Mouse (Mus musculus) lung, embryonic 16.5 days (tissue): ENCODE measurements at regions not wholly inside any gene's neighbourhood (a gene's known extent, or its start where the extent isn't known, plus 50 kb on each side); places are given as distances from the start of the nearest gene placed in this dataset.
A peak's percentile ranks its signal among the peaks of the same experiment; 100 is the strongest.

ENCODE experiments used
- ATAC-seq: fragments of 200-750 bp; cut with Nextera tagmentation; 2 replicates; pipeline ENCODE4 v1.8.0; 2017; ENCODE audit warnings: low read depth, mild to moderate bottlenecking, moderate library complexity
- H3K27ac ChIP-seq: fragments of 300-500 bp; sonication (generic); 2 replicates; pipeline ENCODE4 v1.5.1; 2014; ENCODE audit warnings: mild to moderate bottlenecking, control low read depth, low read length
- H3K27me3 ChIP-seq: fragments of 300-500 bp; sonication (generic); 2 replicates; pipeline ENCODE4 v1.6.1; 2014; ENCODE audit warnings: low read depth, low read length, mixed read lengths; ENCODE audit not compliant: control insufficient read depth, insufficient read depth
- H3K36me3 ChIP-seq: fragments of 300-500 bp; sonication (generic); 2 replicates; pipeline ENCODE4 v1.6.1; 2014; ENCODE audit warnings: low read length; ENCODE audit not compliant: control insufficient read depth, insufficient read depth
- H3K4me1 ChIP-seq: fragments of 300-500 bp; sonication (generic); replicated peaks from 2 replicates; pipeline ENCODE4 v1.6.1; 2014; ENCODE audit warnings: low read length, mixed read lengths; ENCODE audit not compliant: control insufficient read depth, insufficient read depth
- H3K4me2 ChIP-seq: fragments of 300-500 bp; sonication (generic); 2 replicates; pipeline ENCODE4 v1.6.1; 2014; ENCODE audit warnings: low read depth, low read length, control low read depth
- H3K4me3 ChIP-seq: fragments of 300-500 bp; sonication (generic); 2 replicates; pipeline ENCODE4 v1.5.1; 2014; ENCODE audit warnings: mild to moderate bottlenecking, low read length, control low read depth
- H3K9ac ChIP-seq: fragments of 300-500 bp; sonication (generic); 2 replicates; pipeline ENCODE4 v1.6.1; 2014; ENCODE audit warnings: low read length, control low read depth
- H3K9me3 ChIP-seq: fragments of 300-500 bp; sonication (generic); 2 replicates; pipeline ENCODE4 v1.6.1; 2016; ENCODE audit warnings: low read length; ENCODE audit not compliant: control insufficient read depth
- WGBS: fragments of 180-500 bp; shearing (Covaris S2); extraction: QIAGEN DNeasy Blood & Tissue Kit; methylation state at CpG from one replicate; pipeline ENCODE4 v1.1.7; 2014; 5-methylcytosine and 5-hydroxymethylcytosine counted together

GRCm38 (mm10) chr3:81563858-81564756, 368.3 kb upstream of the Ctso start:
- Histone ChIP-seq H3K36me3 (no peaks in the 10 kb centered on the region), H3K9me3 (no peaks in the 10 kb centered on the region), H3K27ac (no peak overlapping the region), H3K4me1 (no peaks in the 10 kb centered on the region), H3K4me2 (no peak overlapping the region), H3K27me3 (no peaks in the 10 kb centered on the region), H3K9ac (no peak overlapping the region), H3K4me3 (no peak overlapping the region)
- 60% methylated on average over 7 of the region's 7 CpGs for WGBS
- ATAC-seq = no peak

GRCm38 (mm10) chr3:81564757-81565063, 367.7 kb upstream of the Ctso start:
- 49% methylated on average over 1 of the region's 1 CpGs for WGBS
- H3K27me3 ChIP-seq = no peaks in the 10 kb centered on the region
- no peak overlapping the region for H3K4me3 ChIP-seq
- ATAC-seq = no peak
- no peaks in the 10 kb centered on the region for H3K36me3 ChIP-seq
- H3K4me1 ChIP-seq = no peaks in the 10 kb centered on the region
- no peak overlapping the region for H3K4me2 ChIP-seq
- H3K9ac ChIP-seq = no peak overlapping the region
- no peaks in the 10 kb centered on the region for H3K9me3 ChIP-seq
- H3K27ac ChIP-seq = no peak overlapping the region

DNA sequence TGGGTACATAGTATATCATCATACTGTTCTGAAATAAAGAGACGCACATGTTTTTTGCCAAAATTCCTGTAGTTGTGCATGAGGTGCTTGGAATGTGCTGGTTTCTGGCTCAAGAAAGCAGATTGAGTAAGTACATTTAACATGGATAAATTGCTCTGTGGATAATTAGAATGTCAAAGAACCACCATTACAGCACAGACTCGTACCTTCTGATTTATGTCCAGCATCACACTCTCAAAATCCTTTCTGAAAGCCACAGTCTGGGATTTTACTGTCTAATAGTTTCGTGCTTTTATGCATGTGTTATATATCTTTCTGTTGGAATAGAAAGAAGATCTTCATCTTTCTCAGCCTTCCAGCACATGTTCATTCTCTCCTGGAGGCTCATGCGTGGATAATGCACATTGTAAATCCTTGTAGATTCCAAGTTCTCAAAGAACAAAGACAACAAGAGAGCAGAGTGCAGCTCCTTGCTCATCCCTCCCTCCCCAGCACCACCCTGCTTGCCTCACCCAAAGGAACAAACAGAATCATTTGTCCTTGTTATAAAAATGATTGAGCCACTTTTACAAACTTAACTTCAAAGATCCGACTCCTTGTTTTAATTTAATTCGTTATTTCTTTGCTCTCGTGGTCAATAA, 348.9 kb upstream of the Ctso start:
- Histone ChIP-seq H3K4me1 (no peaks in the 10 kb centered on the region), H3K27ac (no peak overlapping the region), H3K36me3 (no peaks in the 10 kb centered on the region), H3K9ac (no peak overlapping the region), H3K4me2 (no peak overlapping the region), H3K9me3 (no peaks in the 10 kb centered on the region), H3K4me3 (no peak overlapping the region), H3K27me3 (no peaks in the 10 kb centered on the region)
- no peak for ATAC-seq
- 73% methylated on average over 7 of the region's 7 CpGs for WGBS

- WGBS = 46% methylated on average over 3 of the region's 3 CpGs
- Histone ChIP-seq H3K4me1 (no peaks in the 10 kb centered on the region), H3K27me3 (no peaks in the 10 kb centered on the region), H3K9me3 (no peaks in the 10 kb centered on the region), H3K4me2 (no peak overlapping the region), H3K36me3 (no peaks in the 10 kb centered on the region), H3K9ac (no peak overlapping the region), H3K4me3 (no peak overlapping the region), H3K27ac (no peak overlapping the region)
- no peak for ATAC-seq
These were observed 343.3 kb upstream of the Ctso start for GRCm38 (mm10) chr3:81589109-81589508.

GRCm38 (mm10) chr3:81629157-81629556, 303.2 kb upstream of the Ctso start:
- Histone ChIP-seq H3K4me3 (no peak overlapping the region), H3K4me2 (no peak overlapping the region), H3K27me3 (no peaks in the 10 kb centered on the region), H3K9ac (no peak overlapping the region), H3K9me3 (no peaks in the 10 kb centered on the region), H3K36me3 (no peaks in the 10 kb centered on the region), H3K27ac (no peak overlapping the region), H3K4me1 (no peaks in the 10 kb centered on the region)
- no peak for ATAC-seq
- WGBS = 23% methylated on average over 2 of the region's 2 CpGs

DNA sequence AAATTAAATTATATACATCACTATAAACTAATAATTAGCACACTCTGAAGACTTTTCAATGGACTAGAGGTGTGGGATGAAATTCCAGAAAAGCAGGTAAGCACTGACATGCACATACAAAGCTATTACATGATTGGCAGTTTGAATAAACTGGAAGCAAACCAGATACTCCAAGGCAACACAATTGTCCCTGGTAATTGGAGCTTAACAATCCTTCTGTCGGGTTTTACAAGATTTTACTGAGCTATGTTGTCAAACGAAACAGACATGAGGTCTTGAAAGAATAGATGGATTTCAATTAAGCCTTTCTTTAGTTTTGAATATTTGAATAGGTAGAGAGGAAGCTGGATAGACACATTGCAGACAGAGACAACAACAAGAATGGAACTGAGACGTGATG, 273.9 kb upstream of the Ctso start:
- WGBS = 52% methylated on average over 3 of the region's 3 CpGs
- Histone ChIP-seq H3K27ac (no peak overlapping the region), H3K4me3 (no peak overlapping the region), H3K36me3 (no peaks in the 10 kb centered on the region), H3K4me1 (no peaks in the 10 kb centered on the region), H3K9ac (no peak overlapping the region), H3K9me3 (no peaks in the 10 kb centered on the region), H3K4me2 (no peak overlapping the region), H3K27me3 (no peaks in the 10 kb centered on the region)
- no peak for ATAC-seq

GRCm38 (mm10) chr3:81661620-81662019, 270.8 kb upstream of the Ctso start:
- Histone ChIP-seq H3K27ac (no peak overlapping the region), H3K4me3 (no peak overlapping the region), H3K9ac (no peak overlapping the region), H3K4me1 (no peaks in the 10 kb centered on the region), H3K27me3 (no peaks in the 10 kb centered on the region), H3K36me3 (no peaks in the 10 kb centered on the region), H3K9me3 (no peaks in the 10 kb centered on the region), H3K4me2 (no peak overlapping the region)
- 23% methylated on average over 1 of the region's 1 CpGs for WGBS
- ATAC-seq = no peak

DNA sequence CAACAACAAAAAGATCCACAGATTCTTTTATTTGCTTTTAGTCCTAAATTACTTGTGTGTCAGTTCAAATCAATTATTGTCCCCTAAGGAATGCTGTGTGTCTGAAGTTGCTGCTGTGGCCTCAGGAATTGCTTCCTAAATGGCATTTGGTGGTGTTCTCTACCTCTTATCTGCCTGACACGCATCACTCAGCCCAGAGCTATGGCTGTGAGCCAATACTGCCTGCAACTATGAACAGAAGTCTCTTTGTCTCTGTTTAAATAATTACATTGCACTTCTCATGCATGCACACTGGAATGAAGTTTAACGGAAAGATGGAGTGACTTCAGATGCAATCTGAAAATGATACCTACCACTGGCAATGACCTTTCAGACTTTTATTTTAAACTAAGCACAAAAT, 266.1 kb upstream of the Ctso start:
- no peaks in the 10 kb centered on the region for H3K27me3 ChIP-seq
- H3K27ac ChIP-seq = no peak overlapping the region
- H3K9me3 ChIP-seq = no peaks in the 10 kb centered on the region
- WGBS = 27% methylated on average over 2 of the region's 2 CpGs
- no peak overlapping the region for H3K9ac ChIP-seq
- no peaks in the 10 kb centered on the region for H3K36me3 ChIP-seq
- 0 out of 2 replicates have a peak, but pooled peaks cover 2% of the 10 kb centered on the region for H3K4me1 ChIP-seq
- H3K4me2 ChIP-seq = no peak overlapping the region
- H3K4me3 ChIP-seq = no peak overlapping the region
- ATAC-seq = peak; percentile 78

DNA sequence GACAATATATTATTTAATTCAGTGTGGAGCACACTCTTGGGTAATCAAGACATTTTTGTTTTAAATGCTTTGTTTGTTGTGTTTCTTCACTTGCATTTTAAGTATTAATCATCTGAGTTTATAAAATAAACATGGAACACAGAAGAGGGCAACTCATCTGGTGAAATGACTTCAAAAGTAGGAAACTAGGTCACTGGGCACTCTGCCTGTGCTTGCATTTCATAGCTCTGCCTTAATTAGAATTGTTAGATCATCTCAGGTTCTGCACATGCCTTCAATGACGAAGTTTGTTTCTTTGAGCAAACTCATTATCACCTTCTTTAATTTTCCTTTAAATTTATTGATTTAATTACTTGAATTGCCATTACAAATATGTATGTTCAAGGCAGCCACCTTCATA, 255.8 kb upstream of the Ctso start:
- Histone ChIP-seq H3K4me3 (no peak overlapping the region), H3K36me3 (no peaks in the 10 kb centered on the region), H3K9me3 (no peaks in the 10 kb centered on the region), H3K27ac (no peak overlapping the region), H3K4me2 (no peak overlapping the region), H3K9ac (no peak overlapping the region), H3K4me1 (no peaks in the 10 kb centered on the region), H3K27me3 (no peaks in the 10 kb centered on the region)
- WGBS = 58% methylated on average over 1 of the region's 1 CpGs
- no peak for ATAC-seq
